Mouse (Mus musculus) gastrocnemius, postnatal 10 days (tissue): ENCODE measurements around the gene Mapkapk3. TPM values are rescaled to one million over a fixed set of nuclear protein-coding genes. Genes with fewer than 3 reads are reported as not detected.

Experiments
- DNase-seq: peaks from one replicate; pipeline ENCODE4 v3.0.0; 2021; ENCODE audit warnings: mixed read lengths
- long read RNA-seq, 2 experiments: library from polyadenylated mRNA; stranded (forward); transcript quantifications; one replicate each; pipeline ENCODE4 v2.0.0; 2021
- total RNA-seq, 2 experiments: library from RNA; stranded (reverse); gene quantifications; 2 replicates each; pipeline ENCODE4 v1.2.3; 2021

The Mapkapk3 gene
- 10 to 100 TPM; 11.0 to 14.4 TPM for total RNA-seq
- long read RNA-seq, experiment 1, transcript Mapkapk3-201 (11 exons, 2,816 nt): major isoform, 10 of 26 reads
- long read RNA-seq, experiment 1, partial matches to known transcripts: 1 of 26 reads
- long read RNA-seq, experiment 1, other reads (novel, unspliced or antisense): 14 of 26 reads
- long read RNA-seq, experiment 2, transcript Mapkapk3-201 (11 exons, 2,816 nt): major isoform, 8 of 17 reads
- long read RNA-seq, experiment 2, partial matches to known transcripts: 2 of 17 reads
- long read RNA-seq, experiment 2, other reads (novel, unspliced or antisense): 7 of 17 reads

GRCm38 (mm10) chr9:107289211-107290076, at the start of gene Mapkapk3:
Mapkapk3 (minus strand) TSS chr9:107289877.
- DNase-seq: peak; percentile 81

GRCm38 (mm10) chr9:107338172-107338883, 48.7 kb upstream of the Mapkapk3 start, which contains the start of gene Hemk1:
Hemk1 (minus strand) TSS chr9:107338350.
- peak; percentile 74 for DNase-seq

- DNase-seq: no peak
Observed at GRCm38 (mm10) chr9:107336386-107336785, 46.7 kb upstream of the Mapkapk3 start.

- peak; percentile 72 for DNase-seq
Observed at GRCm38 (mm10) chr9:107335909-107336308, 46.2 kb upstream of the Mapkapk3 start.

DNA sequence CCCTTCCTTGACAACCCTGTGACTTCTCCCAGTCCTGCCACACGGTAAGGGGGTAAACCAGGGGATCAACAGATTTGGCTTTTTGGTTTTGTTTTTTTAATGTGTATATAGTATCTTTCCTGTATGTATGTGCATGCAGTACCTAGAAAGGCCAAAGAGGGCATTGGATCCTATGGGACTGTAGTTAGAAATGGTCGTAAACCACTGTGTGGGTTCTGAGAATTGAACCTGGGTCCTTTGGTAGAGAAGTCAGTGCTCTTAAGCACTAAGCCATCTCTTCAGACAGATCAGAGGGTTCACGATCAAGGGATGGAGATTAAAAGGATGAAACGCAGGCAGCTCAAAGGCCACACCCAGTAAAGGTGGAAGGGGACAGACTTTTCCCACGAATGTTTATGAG, 45.4 kb upstream of the Mapkapk3 start:
- no peak for DNase-seq

DNA sequence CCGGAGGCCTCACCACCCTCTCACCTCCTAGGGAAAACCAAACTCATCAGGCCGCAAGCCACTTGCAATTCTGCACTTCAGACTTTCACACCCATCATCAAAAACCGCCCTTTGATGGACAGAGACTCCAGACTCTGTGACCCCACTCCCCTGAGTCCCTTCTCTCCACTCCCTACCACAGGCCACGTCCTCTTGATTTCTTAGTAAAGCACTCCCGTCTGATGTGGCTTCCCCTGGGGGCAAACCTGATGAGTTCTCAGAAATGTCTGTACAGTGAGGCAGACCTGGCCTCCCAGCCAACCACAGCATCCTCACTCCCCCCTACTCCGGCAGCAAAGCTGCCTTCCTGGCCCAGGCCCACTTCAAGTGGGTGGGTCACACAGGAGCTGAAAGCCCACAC, 44.7 kb upstream of the Mapkapk3 start:
- no peak for DNase-seq

- no peak for DNase-seq
Observed at GRCm38 (mm10) chr9:107333686-107334085, 44.0 kb upstream of the Mapkapk3 start.

DNA sequence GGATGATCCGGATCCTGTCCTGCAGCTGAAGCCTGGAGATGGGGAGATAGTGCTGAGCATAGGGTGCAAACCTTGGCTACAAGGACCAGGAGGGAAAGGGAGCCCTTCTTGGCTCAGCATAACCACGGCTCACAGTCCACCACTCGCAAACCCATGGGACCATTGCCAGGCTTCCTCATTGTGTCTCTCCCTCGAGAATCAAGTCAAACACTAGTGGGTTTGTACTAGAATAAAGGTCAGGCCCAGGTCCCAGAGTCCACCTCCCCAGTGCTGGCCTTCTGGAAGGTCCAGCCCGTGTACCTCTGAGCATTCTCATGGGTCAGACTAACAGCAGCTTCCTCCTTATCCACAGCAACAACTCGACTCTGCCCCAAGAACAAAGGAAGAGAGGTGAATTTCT, 41.1 kb upstream of the Mapkapk3 start:
- no peak for DNase-seq

GRCm38 (mm10) chr9:107327879-107328620, 38.4 kb upstream of the Mapkapk3 start:
- DNase-seq: no peak

- peak; percentile 55 for DNase-seq
Observed at GRCm38 (mm10) chr9:107325904-107326303, 36.2 kb upstream of the Mapkapk3 start.

DNA sequence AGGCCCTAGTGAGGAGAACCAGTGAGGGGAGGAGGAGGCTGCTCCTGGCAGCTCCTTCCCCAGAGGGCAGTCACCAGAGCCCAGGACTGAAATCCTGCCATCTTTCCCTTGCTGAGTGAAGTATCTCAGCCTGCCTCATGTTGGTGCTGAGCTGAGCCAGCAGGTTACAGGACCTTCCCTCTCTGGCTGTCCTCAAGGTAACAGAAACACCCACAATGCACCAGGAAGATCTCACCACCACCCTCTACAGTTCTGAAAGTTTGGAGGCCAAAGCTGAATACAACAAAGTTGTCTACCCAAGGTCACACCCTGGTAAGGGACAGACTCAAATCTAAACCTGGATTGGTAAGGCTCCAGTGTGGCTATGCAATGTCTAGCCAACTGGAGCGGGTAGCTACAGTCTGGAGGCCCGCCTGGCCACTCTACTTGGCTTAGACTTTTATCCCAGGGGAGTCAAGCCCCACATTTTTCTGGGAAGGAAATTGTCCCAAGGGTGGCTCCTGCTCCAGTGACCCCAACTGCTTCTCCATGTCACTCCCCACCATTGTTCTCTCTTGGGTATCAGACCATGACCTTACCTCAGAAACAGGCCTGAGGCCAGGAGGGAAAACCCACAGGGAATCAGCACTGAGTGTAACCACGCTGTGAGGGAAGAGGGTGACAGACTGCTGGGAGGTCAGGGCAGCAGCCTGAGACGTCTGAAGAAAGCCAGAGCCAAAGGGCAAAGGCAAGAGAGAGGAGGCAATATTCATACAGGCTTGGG, 35.3 kb upstream of the Mapkapk3 start:
- no peak for DNase-seq

GRCm38 (mm10) chr9:107323558-107323957, 33.9 kb upstream of the Mapkapk3 start:
- DNase-seq: peak; percentile 86

- DNase-seq: no peak
Observed at GRCm38 (mm10) chr9:107322461-107323050, 32.9 kb upstream of the Mapkapk3 start.

DNA sequence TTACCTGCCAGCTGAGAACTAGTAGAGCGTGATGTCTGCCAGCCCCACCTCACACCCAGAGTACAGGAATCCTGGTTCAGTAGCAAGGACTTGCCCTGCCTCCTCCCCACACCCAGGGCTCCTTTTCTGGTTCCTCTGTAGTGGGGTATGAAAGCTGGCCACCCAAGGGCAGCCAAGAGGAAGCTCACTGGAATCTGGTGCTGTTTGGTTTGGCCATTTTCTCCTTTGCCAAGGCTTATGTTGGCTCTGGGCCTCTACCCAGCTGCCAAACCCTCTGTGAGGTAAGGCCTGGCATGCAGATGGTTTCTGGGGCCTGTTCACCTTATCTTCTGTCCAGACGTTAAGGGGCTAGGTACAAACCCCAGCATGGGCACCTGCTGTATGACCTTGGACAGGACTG, 26.1 kb upstream of the Mapkapk3 start:
- no peak for DNase-seq

GRCm38 (mm10) chr9:107313926-107314325, 24.2 kb upstream of the Mapkapk3 start:
- DNase-seq: no peak

GRCm38 (mm10) chr9:107312811-107313584, 23.3 kb upstream of the Mapkapk3 start:
- no peak for DNase-seq

DNA sequence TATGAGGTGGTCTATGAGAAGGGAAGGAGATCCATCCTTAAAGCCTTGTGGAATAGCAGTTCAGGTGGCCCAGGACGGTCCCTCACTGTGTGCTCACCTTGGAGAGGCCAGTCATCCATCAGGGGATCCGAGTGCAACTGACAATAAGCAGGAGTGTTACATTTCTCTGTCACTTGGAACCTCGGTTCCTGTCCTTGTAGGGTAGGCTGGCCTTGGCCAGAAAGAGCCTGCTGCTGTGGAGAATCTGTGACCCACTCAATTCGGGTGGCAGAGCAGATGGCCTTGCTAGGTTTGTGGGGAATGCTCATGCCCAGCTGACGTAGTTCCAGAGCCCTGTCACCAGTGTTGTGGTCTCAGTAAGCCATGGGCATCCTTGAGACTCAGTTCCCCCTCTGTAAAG, 19.9 kb upstream of the Mapkapk3 start:
- DNase-seq: no peak

DNA sequence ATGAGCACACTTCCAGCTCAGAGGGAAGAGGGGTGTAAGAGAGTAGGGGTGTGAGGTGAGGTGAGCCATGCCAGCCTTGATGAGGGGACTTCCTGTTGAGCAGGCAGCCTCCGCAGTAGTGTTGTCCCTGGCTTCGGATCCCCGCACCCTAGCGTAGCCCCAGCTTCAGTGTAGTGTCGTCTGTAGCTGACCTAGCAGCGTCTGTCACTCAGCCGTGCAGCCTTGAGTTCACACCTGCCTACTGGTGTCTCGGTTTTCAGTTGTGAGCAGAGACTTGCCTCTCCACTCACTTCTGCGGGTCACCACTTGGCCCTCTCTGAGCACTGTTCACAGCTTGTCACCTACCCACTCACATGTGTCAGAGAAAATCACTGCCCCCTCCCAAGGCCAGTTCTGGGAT, 19.5 kb upstream of the Mapkapk3 start:
- DNase-seq: no peak

- no peak for DNase-seq
Observed at GRCm38 (mm10) chr9:107308346-107309000, 18.8 kb upstream of the Mapkapk3 start.
